Mouse (Mus musculus) hindbrain, embryonic 14.5 days (tissue): ENCODE results near the gene Eif2b5. TPM values are rescaled to one million over a fixed set of nuclear protein-coding genes. Genes with fewer than 3 reads are reported as not detected.

ENCODE experiments used
- ATAC-seq: fragments of 200-750 bp; cut with Nextera tagmentation; 2 replicates; pipeline ENCODE4 v1.8.0; 2017; ENCODE audit warnings: moderate number of reproducible peaks, mild to moderate bottlenecking, moderate TSS enrichment, moderate library complexity; ENCODE audit not compliant: low FRiP score
- DNase-seq: peaks from one replicate; pipeline ENCODE4 v3.0.0-alpha.2; 2015; ENCODE audit warnings: low spot score
- H3K27ac ChIP-seq: fragments of 300-500 bp; sonication (generic); 2 replicates; pipeline ENCODE4 v1.5.1; 2014; ENCODE audit warnings: mild to moderate bottlenecking, moderate library complexity
- H3K27me3 ChIP-seq: fragments of 300-500 bp; sonication (generic); 2 replicates; pipeline ENCODE4 v1.6.1; 2014; ENCODE audit warnings: mild to moderate bottlenecking, low read length, mixed read lengths; ENCODE audit not compliant: control insufficient read depth, insufficient read depth
- H3K36me3 ChIP-seq: fragments of 300-500 bp; sonication (generic); replicated peaks from 2 replicates; pipeline ENCODE4 v1.6.1; 2014; ENCODE audit not compliant: control insufficient read depth, insufficient read depth
- H3K4me1 ChIP-seq: fragments of 300-500 bp; sonication (generic); replicated peaks from 2 replicates; pipeline ENCODE4 v1.6.1; 2014; ENCODE audit warnings: antibody characterized with exemption, low read length, mixed read lengths; ENCODE audit not compliant: control insufficient read depth, insufficient read depth
- H3K4me2 ChIP-seq: fragments of 300-500 bp; sonication (generic); replicated peaks from 2 replicates; pipeline ENCODE4 v1.6.1; 2014; ENCODE audit warnings: mild to moderate bottlenecking, moderate library complexity
- H3K4me3 ChIP-seq: fragments of 300-500 bp; sonication (generic); replicated peaks from 2 replicates; pipeline ENCODE4 v1.5.1; 2014; ENCODE audit warnings: mild to moderate bottlenecking, low read length
- H3K9ac ChIP-seq: fragments of 300-500 bp; sonication (generic); 2 replicates; pipeline ENCODE4 v1.6.1; 2014
- H3K9me3 ChIP-seq: fragments of 300-500 bp; sonication (generic); 2 replicates; pipeline ENCODE4 v1.6.1; 2016; ENCODE audit warnings: low read length; ENCODE audit not compliant: control insufficient read depth
- WGBS: fragments of 180-500 bp; shearing (Covaris S2); extraction: QIAGEN DNeasy Blood & Tissue Kit; methylation state at CpG from one replicate; pipeline ENCODE4 v1.1.7; 2014; 5-methylcytosine and 5-hydroxymethylcytosine counted together
- polyA plus RNA-seq: library from polyadenylated mRNA; unstranded; fragments of >200 nt; fragmentation: Nextera tagmentation; extraction: Ambion mirVana; gene quantifications from 2 replicates; pipeline ENCODE4 v1.2.1, GENCODE M21; 2014

Gene Eif2b5
- polyA plus RNA-seq, 1 experiment from 2014 or later = 88.0 TPM

DNA sequence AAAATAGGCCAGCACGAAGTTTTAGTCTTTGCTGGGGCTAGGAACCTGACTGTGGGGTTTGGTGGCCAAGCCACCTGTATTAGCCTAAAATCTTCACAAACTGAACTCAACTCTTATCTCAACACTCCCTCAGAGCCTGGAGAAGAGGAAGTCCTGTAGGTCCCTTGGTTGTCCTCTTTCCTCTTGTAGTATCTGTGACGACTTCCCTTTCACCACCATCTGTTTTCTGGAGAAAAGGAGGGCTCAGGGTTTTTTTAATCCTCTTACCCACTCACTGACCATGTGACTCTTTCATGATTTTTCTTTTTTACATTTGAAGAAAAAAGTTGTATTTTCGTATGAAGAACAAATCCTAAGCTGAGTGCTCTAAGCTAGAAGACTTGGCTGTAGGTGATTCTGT, 41.0 kb downstream of the Eif2b5 start:
- no peaks in the 10 kb centered on the region for H3K9me3 ChIP-seq
- DNase-seq (no peak), ATAC-seq (no peak)
- no peaks in the 10 kb centered on the region for H3K27me3 ChIP-seq
- peaks cover 27% of the 10 kb centered on the region for H3K4me1 ChIP-seq
- H3K4me2 ChIP-seq = no peak overlapping the region
- peaks cover 68% of the 10 kb centered on the region for H3K36me3 ChIP-seq
- H3K9ac ChIP-seq = no peak overlapping the region
- no peak overlapping the region for H3K27ac ChIP-seq
- H3K4me3 ChIP-seq = no peak overlapping the region
- WGBS = 82% methylated on average over 3 of the region's 3 CpGs

DNA sequence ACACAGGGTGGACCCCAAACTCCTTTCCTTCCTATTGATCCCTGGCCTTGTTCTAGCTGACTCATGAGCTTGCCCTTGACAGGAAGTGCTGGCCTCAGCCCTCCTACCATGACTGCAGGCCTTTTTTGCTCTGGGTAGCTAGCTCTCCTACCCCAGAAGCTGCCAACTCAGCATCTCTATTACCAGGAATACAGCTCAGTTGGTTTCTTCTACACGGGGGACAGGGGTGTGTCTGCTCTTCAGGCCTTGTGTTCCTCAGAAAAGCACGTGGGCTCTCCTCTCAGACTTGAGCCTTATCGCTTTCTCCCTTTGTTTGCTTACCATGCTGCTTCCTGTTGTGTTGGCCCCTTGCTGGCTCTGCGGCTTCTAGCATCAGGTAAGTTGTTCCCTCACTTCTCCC, 41.8 kb downstream of the Eif2b5 start:
- Histone ChIP-seq H3K36me3 (peaks cover 75% of the 10 kb centered on the region), H3K9me3 (no peaks in the 10 kb centered on the region), H3K4me1 (peaks cover 27% of the 10 kb centered on the region), H3K27me3 (no peaks in the 10 kb centered on the region), H3K4me2 (no peak overlapping the region), H3K4me3 (no peak overlapping the region), H3K27ac (no peak overlapping the region), H3K9ac (no peak overlapping the region)
- no peak for ATAC-seq
- DNase-seq = no peak
- WGBS = 86% methylated on average over 4 of the region's 4 CpGs

GRCm38 (mm10) chr16:20545696-20546095, 47.1 kb downstream of the Eif2b5 start:
- H3K27ac ChIP-seq = no peak overlapping the region
- H3K36me3 ChIP-seq = peaks cover 60% of the 10 kb centered on the region
- ATAC-seq = no peak
- H3K27me3 ChIP-seq = no peaks in the 10 kb centered on the region
- no peak overlapping the region for H3K4me3 ChIP-seq
- no peak overlapping the region for H3K9ac ChIP-seq
- no peak for DNase-seq
- peaks cover 13% of the 10 kb centered on the region; the same call in 1 of the 2 replicates for H3K4me1 ChIP-seq
- no peaks in the 10 kb centered on the region for H3K9me3 ChIP-seq
- no peak overlapping the region for H3K4me2 ChIP-seq
- 92% methylated on average over 10 of the region's 10 CpGs for WGBS

DNA sequence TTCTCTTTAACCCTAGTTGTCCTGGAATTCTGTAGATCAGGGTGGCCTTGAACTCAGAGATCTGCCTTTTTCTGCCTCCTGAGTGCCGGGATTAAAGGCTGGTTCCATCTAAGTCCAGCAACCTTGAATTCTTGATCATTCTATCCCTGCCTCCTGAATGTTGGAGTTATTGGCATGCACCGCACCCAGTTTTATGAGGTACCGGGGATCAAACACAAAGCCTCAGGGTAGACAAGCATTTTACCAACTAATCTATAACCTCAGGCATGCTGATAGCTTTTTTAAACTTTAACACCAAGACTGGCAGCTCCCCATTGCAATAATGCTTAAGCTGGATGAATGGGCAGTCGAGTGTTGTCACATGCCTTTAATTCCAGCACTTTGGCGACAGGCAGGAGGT, 48.8 kb downstream of the Eif2b5 start:
- peaks cover 13% of the 10 kb centered on the region; the same call in 1 of the 2 replicates for H3K4me1 ChIP-seq
- no peaks in the 10 kb centered on the region for H3K27me3 ChIP-seq
- 60% methylated on average over 5 of the region's 5 CpGs for WGBS
- no peaks in the 10 kb centered on the region for H3K9me3 ChIP-seq
- no peak for ATAC-seq
- no peak overlapping the region for H3K9ac ChIP-seq
- H3K27ac ChIP-seq = 0 out of 2 replicates have a peak overlapping the region, but pooled peaks have one; percentile 1
- no peak for DNase-seq
- peak overlapping the region; percentile 80 for H3K4me2 ChIP-seq
- peaks cover 60% of the 10 kb centered on the region for H3K36me3 ChIP-seq
- H3K4me3 ChIP-seq = no peak overlapping the region

DNA sequence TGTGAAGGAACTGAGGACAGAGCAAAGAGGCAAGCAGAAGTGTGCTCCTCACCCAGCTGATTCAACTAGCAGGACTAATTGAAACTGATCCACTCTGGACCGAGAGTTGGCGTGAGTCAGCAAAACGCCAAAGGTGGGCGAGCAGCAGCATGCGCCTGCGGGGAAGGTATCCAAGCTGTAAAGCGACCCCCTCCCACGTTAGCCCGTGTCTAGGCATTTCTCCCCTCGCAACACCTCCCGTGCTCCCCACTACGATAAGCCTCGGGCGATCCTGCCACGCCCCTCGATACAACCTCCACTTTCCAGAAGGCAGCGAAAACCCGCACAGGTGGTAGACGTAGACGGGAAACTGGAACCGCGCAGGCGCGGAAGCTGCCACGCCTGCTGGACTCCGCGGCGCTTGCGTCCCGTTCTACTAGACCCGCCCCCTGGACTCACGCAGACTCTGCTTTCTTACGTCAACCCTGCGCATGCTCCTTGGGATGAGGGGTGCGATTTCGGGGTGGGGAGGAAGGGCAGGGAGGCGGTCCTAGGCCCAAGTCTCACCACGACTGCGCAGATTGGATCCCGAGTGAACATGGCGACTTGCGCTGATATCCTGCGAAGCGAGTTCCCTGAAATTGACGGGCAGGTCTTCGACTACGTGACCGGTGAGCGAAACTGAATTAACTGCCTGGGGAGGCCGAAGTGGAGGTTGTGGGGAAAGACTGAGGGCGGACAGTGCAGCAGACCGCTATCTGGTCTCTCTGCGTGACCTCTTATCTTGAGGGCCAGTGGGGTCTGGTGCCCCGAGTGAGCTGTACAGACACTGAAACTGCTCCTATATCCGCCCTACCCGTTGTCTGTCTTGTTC, 49.7 kb downstream of the Eif2b5 start, which contains the start of gene Abcf3:
Abcf3 (plus strand) TSS at position 482 of the 853 bp plus-strand sequence.
- Histone ChIP-seq H3K36me3 (peaks cover 61% of the 10 kb centered on the region), H3K27me3 (no peaks in the 10 kb centered on the region), H3K27ac (peak within 1 kb of the TSS; percentile 62), H3K4me3 (peak within 1 kb of the TSS; percentile 62), H3K4me1 (peaks cover 13% of the 10 kb centered on the region; the same call in 1 of the 2 replicates), H3K9ac (peak within 1 kb of the TSS; percentile 75), H3K4me2 (peak within 1 kb of the TSS; percentile 80), H3K9me3 (no peaks in the 10 kb centered on the region)
- under 1% methylated on average over 56 of the region's 56 CpGs for WGBS
- DNase-seq (peak; percentile 99), ATAC-seq (peak; percentile 99)

GRCm38 (mm10) chr16:20549161-20549560, 50.5 kb downstream of the Eif2b5 start:
- H3K27me3 ChIP-seq = no peaks in the 10 kb centered on the region
- H3K4me3 ChIP-seq = peak overlapping the region; percentile 62
- H3K9me3 ChIP-seq = no peaks in the 10 kb centered on the region
- H3K4me2 ChIP-seq = peak overlapping the region; percentile 80
- WGBS = 54% methylated on average over 9 of the region's 9 CpGs
- H3K4me1 ChIP-seq = peaks cover 13% of the 10 kb centered on the region; the same call in 1 of the 2 replicates
- H3K27ac ChIP-seq = no peak overlapping the region
- DNase-seq (no peak), ATAC-seq (no peak)
- H3K9ac ChIP-seq = peak overlapping the region; percentile 75
- H3K36me3 ChIP-seq = peaks cover 62% of the 10 kb centered on the region

- Histone ChIP-seq H3K9ac (no peak overlapping the region), H3K4me3 (no peak overlapping the region), H3K27ac (no peak overlapping the region), H3K9me3 (no peaks in the 10 kb centered on the region), H3K4me2 (no peak overlapping the region), H3K36me3 (peaks cover 60% of the 10 kb centered on the region), H3K4me1 (peaks cover 13% of the 10 kb centered on the region; the same call in 1 of the 2 replicates), H3K27me3 (no peaks in the 10 kb centered on the region)
- no peak for DNase-seq
- no peak for ATAC-seq
- 95% methylated on average over 5 of the region's 5 CpGs for WGBS
Observed at GRCm38 (mm10) chr16:20551691-20552090, 53.1 kb downstream of the Eif2b5 start.

DNA sequence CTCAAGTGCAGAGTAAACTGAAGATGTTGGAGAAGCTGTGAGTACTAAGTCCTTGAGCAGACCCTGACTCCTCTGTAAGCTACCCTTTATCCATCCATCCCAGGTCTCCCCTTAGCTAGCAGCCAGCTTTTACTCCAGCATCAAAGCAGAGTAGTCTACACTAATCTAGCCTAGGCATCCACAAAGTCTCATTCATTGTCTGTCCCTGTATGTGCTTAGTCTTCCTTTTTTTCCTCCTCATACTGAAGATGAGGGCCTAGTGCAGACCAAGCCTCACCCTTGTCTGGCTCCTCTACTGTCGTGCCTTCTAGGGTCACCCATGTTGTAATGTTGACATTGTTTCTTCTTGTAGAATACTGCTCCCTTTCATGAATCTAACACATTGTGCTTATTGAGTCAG, 54.0 kb downstream of the Eif2b5 start:
- Histone ChIP-seq H3K9ac (no peak overlapping the region), H3K36me3 (peaks cover 66% of the 10 kb centered on the region), H3K4me1 (peaks cover 11% of the 10 kb centered on the region; the same call in 1 of the 2 replicates), H3K27me3 (no peaks in the 10 kb centered on the region), H3K9me3 (no peaks in the 10 kb centered on the region), H3K27ac (no peak overlapping the region), H3K4me3 (no peak overlapping the region), H3K4me2 (no peak overlapping the region)
- ATAC-seq (no peak), DNase-seq (no peak)
- WGBS = 93% methylated on average over 1 of the region's 1 CpGs

- Histone ChIP-seq H3K9ac (no peak overlapping the region), H3K27ac (no peak overlapping the region), H3K36me3 (peaks cover 89% of the 10 kb centered on the region), H3K9me3 (no peaks in the 10 kb centered on the region), H3K4me3 (no peak overlapping the region), H3K27me3 (no peaks in the 10 kb centered on the region), H3K4me2 (no peak overlapping the region), H3K4me1 (no peaks in the 10 kb centered on the region)
- ATAC-seq (no peak), DNase-seq (no peak)
- 94% methylated on average over 6 of the region's 6 CpGs for WGBS
Observed at GRCm38 (mm10) chr16:20555000-20555399, 56.4 kb downstream of the Eif2b5 start.
